In the genomic region with DNA sequence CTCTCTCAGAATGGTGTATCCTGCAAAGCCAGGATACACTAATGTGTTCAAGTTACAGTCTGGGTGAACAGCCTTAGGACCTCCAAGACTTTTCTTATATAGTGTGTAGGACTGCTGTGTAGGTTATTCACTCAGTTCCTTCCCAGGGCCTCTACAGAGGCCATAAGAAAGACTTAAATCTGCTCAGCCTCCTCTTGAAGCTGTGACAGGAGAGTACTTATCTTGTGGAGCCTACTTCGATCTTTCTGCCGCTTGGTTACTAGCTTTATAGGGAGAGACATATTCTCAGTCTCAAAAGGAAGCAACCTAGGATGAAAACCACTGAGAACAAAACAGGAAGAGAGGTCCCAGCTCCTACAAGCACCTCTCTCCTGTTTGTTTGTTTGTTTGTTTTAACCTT, we compare ENCODE assay signal across 24 mouse cellular contexts.
DNase-seq lines count a peak whose midpoint lies in the region; ATAC-seq and TF ChIP-seq lines count a peak whose summit lies in the region.
"Had no signal": no experiment of that assay in that cellular context is flagged by ENCODE, and none has a peak within 500 bp of the region (broad histone marks: within the 10 kb centered on the region; RNA-seq: fewer than 3 reads in every experiment).

No protein-coding gene starts in this region.

- no peak overlapping the region for H3K9ac ChIP-seq in heart, embryonic 16.5 days (ENCODE audit: low read length)
- no peak overlapping the region for H3K9ac ChIP-seq in kidney, postnatal 0 days (ENCODE audit: low read depth, low read length)
- H3K9ac ChIP-seq: forebrain, embryonic 13.5 days; hindbrain, embryonic 12.5 days; limb, embryonic 12.5 days; liver, postnatal 0 days; midbrain, embryonic 15.5 days; neural tube, embryonic 13.5 days had no signal

- peak overlapping the region; percentile 54 for H3K27ac ChIP-seq in heart, embryonic 16.5 days (ENCODE audit: low read length)
- 0 out of 2 replicates have a peak overlapping the region, but pooled peaks have one; percentile 44 for H3K27ac ChIP-seq in kidney, postnatal 0 days
- H3K27ac ChIP-seq: forebrain, embryonic 13.5 days; hindbrain, embryonic 12.5 days; layer of hippocampus, adult 2 months; limb, embryonic 12.5 days; macrophage; midbrain, embryonic 15.5 days; neural tube, embryonic 13.5 days had no signal

- no peak for DNase-seq in heart, postnatal 10 days
- DNase-seq in kidney, postnatal 0 days (ENCODE audit: low spot score): no peak
- no peak for DNase-seq in kidney, adult 8-10 months
- peak; percentile 47 for DNase-seq in CD4-positive helper T cell, adult 2 months (ENCODE audit: low read depth, low spot score)
- DNase-seq in induced T-regulatory cell, adult 2 months (ENCODE audit: low read depth): peak; percentile 81
- DNase-seq in frontal cortex, adult 2 months (ENCODE audit: extremely low spot score in 1 of 2, low spot score in 1 of 2): no peak
- no peak for DNase-seq in layer of hippocampus, adult 11-12 months (ENCODE audit: low spot score)
- DNase-seq: adrenal gland, postnatal 14 days; cerebellum, adult 8-10 months; cerebellum, postnatal 36 days; gastrocnemius, postnatal 10 days; kidney, adult 9 months; liver, postnatal 0 days; retina, postnatal 1 day; right cerebral cortex, postnatal 25 days had no signal

- no peak overlapping the region for H3K4me3 ChIP-seq in heart, embryonic 16.5 days (ENCODE audit: low read length)
- no peak overlapping the region for H3K4me3 ChIP-seq in kidney, postnatal 0 days (replicated peaks; ENCODE audit: low read depth, low read length)
- H3K4me3 ChIP-seq: forebrain, embryonic 13.5 days; hindbrain, embryonic 12.5 days; layer of hippocampus, adult 2 months; limb, embryonic 12.5 days; midbrain, embryonic 15.5 days; neural tube, embryonic 13.5 days had no signal

- no peak overlapping the region for H3K4me2 ChIP-seq in heart, embryonic 16.5 days (ENCODE audit: low read depth, low read length)
- H3K4me2 ChIP-seq in kidney, postnatal 0 days (ENCODE audit: low read length): no peak overlapping the region
- H3K4me2 ChIP-seq: forebrain, embryonic 13.5 days; hindbrain, embryonic 12.5 days; limb, embryonic 12.5 days; liver, embryonic 11.5 days; midbrain, embryonic 15.5 days; neural tube, embryonic 13.5 days had no signal

- WGBS in heart, embryonic 16.5 days: 56% methylated on average over 2 of the region's 2 CpGs
- WGBS in kidney, postnatal 0 days: 73% methylated on average over 2 of the region's 2 CpGs

- no peak for ATAC-seq in heart, embryonic 16.5 days (replicated peaks; ENCODE audit: extremely low read depth, insufficient read depth, low FRiP score)
- no peak for ATAC-seq in kidney, postnatal 0 days (replicated peaks; ENCODE audit: low FRiP score, low read depth)
- ATAC-seq: forebrain, embryonic 13.5 days; liver, postnatal 0 days; midbrain, embryonic 15.5 days had no signal

- no peaks in the 10 kb centered on the region for H3K27me3 ChIP-seq in heart, embryonic 16.5 days (ENCODE audit: control insufficient read depth, insufficient read depth, low read length)
- H3K27me3 ChIP-seq in kidney, postnatal 0 days (ENCODE audit: insufficient read depth, low read length): no peaks in the 10 kb centered on the region
- H3K27me3 ChIP-seq: forebrain, embryonic 13.5 days; hindbrain, embryonic 12.5 days; limb, embryonic 12.5 days; midbrain, embryonic 15.5 days; neural tube, embryonic 13.5 days had no signal

- TF ChIP-seq CTCF in kidney, postnatal 0 days (IDR thresholded peaks at IDR 0.05; ENCODE audit: low read depth): no peak

- H3K9me3 ChIP-seq in heart, embryonic 16.5 days (replicated peaks; ENCODE audit: control insufficient read depth, low read length): no peaks in the 10 kb centered on the region
- H3K9me3 ChIP-seq in kidney, postnatal 0 days (replicated peaks; ENCODE audit: low read length): no peaks in the 10 kb centered on the region
- H3K9me3 ChIP-seq: forebrain, embryonic 13.5 days; hindbrain, embryonic 12.5 days; limb, embryonic 12.5 days; midbrain, embryonic 15.5 days; neural tube, embryonic 13.5 days had no signal

- intact Hi-C loops in heart, postnatal 10 days (cut with DNase I): no loop called here

- H3K4me1 ChIP-seq in heart, embryonic 16.5 days (ENCODE audit: control insufficient read depth, insufficient read depth, low read length): peaks cover 5% of the 10 kb centered on the region
- no peaks in the 10 kb centered on the region for H3K4me1 ChIP-seq in kidney, postnatal 0 days (replicated peaks; ENCODE audit: insufficient read depth, low read length)
- H3K4me1 ChIP-seq: forebrain, embryonic 13.5 days; midbrain, embryonic 15.5 days had no signal

- H3K36me3 ChIP-seq in heart, embryonic 16.5 days (ENCODE audit: control insufficient read depth, insufficient read depth): no peaks in the 10 kb centered on the region
- H3K36me3 ChIP-seq in kidney, postnatal 0 days (ENCODE audit: insufficient read depth, low read length): no peaks in the 10 kb centered on the region
- H3K36me3 ChIP-seq: hindbrain, embryonic 12.5 days; limb, embryonic 12.5 days; midbrain, embryonic 15.5 days; neural tube, embryonic 13.5 days had no signal

Comparison
In these comparisons a context has a peak if more than half of its experiments do, and no peak if none do; other contexts are left out.
1. DNase-seq: peak in CD4-positive helper T cell, adult 2 months (single experiment) and induced T-regulatory cell, adult 2 months (single experiment); none in heart, postnatal 10 days (0 of 2), kidney, postnatal 0 days (single experiment), kidney, adult 8-10 months (0 of 2), frontal cortex, adult 2 months (0 of 2) and layer of hippocampus, adult 11-12 months (single experiment).